Mouse (Mus musculus): Measurements from ENCODE around the gene Nfyb. TPM values are rescaled to one million over a fixed set of nuclear protein-coding genes. Genes with fewer than 3 reads are reported as not detected.

Nfyb gene
- polyA plus RNA-seq, 1 experiment, result 114 TPM

DNA sequence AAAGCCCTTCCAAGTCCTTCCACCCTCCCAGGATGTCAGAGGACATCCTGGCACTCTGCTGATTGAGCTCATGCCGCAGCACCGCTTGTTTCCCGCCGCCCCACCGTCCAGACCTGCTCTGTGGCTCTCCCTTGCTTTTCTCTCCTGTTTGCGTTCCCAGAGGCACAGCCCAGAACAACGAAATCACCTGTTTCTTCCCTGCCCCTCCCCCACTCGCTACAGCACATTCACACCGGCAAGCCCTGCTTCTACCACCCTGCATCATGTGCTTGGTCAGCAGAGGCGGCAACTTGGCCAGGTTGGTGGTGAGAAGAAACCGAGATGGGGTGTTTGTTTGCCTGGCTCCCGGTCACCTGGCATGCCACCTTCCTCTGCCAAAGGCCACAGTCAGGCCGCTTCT, 13.9 kb upstream of the Nfyb start:
- peak overlapping the region; percentile 45 for H3K27ac ChIP-seq (ENCODE audit: insufficient read depth, low read length)
- peaks cover 5% of the 10 kb centered on the region for H3K4me1 ChIP-seq (ENCODE audit: control insufficient read depth, insufficient read depth, low read length)
- H3K4me3 ChIP-seq (ENCODE audit: low read depth, low read length), result peak overlapping the region; percentile 4
- TF ChIP-seq POLR2A (IDR thresholded peaks at IDR 0.05; ENCODE audit: insufficient read depth, low read length), result peak; percentile 25
- TF ChIP-seq CTCF (IDR thresholded peaks at IDR 0.05; ENCODE audit: low read depth, low read length), result no peak
- peak; percentile 88 for TF ChIP-seq EP300 (IDR thresholded peaks at IDR 0.05; ENCODE audit: insufficient read depth, low read depth, low read length)
- H3K27me3 ChIP-seq (ENCODE audit: control insufficient read depth, insufficient read depth, low read length, poor library complexity, severe bottlenecking), result no peaks in the 10 kb centered on the region
- H3K36me3 ChIP-seq (ENCODE audit: control insufficient read depth, insufficient read depth, low read length, poor library complexity, severe bottlenecking), result no peaks in the 10 kb centered on the region
- H3K9ac ChIP-seq (ENCODE audit: low read depth, poor library complexity, severe bottlenecking), result peak overlapping the region; percentile 11
- H3K9me3 ChIP-seq (replicated peaks; ENCODE audit: control insufficient read depth, insufficient read depth, low read length, poor library complexity, severe bottlenecking), result no peaks in the 10 kb centered on the region

DNA sequence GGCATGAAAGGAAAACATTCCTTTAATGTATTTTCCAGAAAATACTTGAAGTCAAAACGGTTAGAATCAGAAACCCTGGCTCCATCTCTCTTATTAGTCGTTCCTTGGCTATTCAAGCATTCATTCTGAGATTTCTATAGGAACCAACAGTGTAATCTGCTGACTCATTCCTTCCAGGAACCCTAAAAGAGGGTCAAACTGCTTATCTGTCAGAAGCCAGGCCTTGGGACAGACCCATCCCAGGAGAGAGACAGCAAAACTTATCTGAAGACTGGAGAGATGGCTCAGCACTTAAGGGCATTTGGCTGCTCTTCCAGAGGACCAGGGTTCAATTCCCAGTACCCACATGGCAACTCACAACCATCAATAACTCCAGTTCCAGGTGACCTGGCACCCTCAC, 13.1 kb upstream of the Nfyb start:
- Histone ChIP-seq H3K4me3 (ENCODE audit: low read depth, low read length) (no peak overlapping the region), H3K27ac (ENCODE audit: insufficient read depth, low read length) (peak overlapping the region; percentile 45)
- TF ChIP-seq EP300 (IDR thresholded peaks at IDR 0.05; ENCODE audit: insufficient read depth, low read depth, low read length), result no peak
- no peak for TF ChIP-seq CTCF (IDR thresholded peaks at IDR 0.05; ENCODE audit: low read depth, low read length)
- TF ChIP-seq POLR2A (IDR thresholded peaks at IDR 0.05; ENCODE audit: insufficient read depth, low read length), result no peak

DNA sequence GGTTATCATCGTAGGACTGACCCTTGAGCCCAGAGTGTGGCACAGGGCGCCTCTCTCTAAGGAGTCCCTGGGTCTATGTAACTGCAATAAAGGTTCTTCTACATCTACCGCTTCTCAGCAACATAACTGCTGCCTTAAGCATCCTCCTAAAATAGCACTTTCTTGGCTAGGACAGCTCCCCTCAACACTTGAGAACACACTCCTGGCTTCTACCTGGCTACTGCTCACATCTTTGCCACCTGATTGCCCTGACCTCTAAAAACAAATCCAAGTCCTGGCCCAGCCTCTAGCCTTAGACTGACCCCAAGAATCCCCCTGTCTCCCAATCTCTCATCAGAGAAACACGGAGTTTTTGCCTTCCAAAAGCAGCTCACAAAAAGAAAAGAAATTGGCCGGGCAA, 10.9 kb upstream of the Nfyb start:
- no peak for TF ChIP-seq POLR2A (IDR thresholded peaks at IDR 0.05; ENCODE audit: insufficient read depth, low read length)
- no peak for TF ChIP-seq EP300 (IDR thresholded peaks at IDR 0.05; ENCODE audit: insufficient read depth, low read depth, low read length)
- TF ChIP-seq CTCF (IDR thresholded peaks at IDR 0.05; ENCODE audit: low read depth, low read length), result no peak
- H3K9ac ChIP-seq (ENCODE audit: low read depth, poor library complexity, severe bottlenecking), result no peak overlapping the region
- no peaks in the 10 kb centered on the region for H3K36me3 ChIP-seq (ENCODE audit: control insufficient read depth, insufficient read depth, low read length, poor library complexity, severe bottlenecking)
- H3K27me3 ChIP-seq (ENCODE audit: control insufficient read depth, insufficient read depth, low read length, poor library complexity, severe bottlenecking), result no peaks in the 10 kb centered on the region
- peaks cover 5% of the 10 kb centered on the region for H3K4me1 ChIP-seq (ENCODE audit: control insufficient read depth, insufficient read depth, low read length)
- H3K27ac ChIP-seq (ENCODE audit: insufficient read depth, low read length), result no peak overlapping the region
- no peak overlapping the region for H3K4me3 ChIP-seq (ENCODE audit: low read depth, low read length)
- no peaks in the 10 kb centered on the region for H3K9me3 ChIP-seq (replicated peaks; ENCODE audit: control insufficient read depth, insufficient read depth, low read length, poor library complexity, severe bottlenecking)

More for the DNA sequence above, 13.1 kb upstream of the Nfyb start:
- no peaks in the 10 kb centered on the region for H3K36me3 ChIP-seq (ENCODE audit: control insufficient read depth, insufficient read depth, low read length, poor library complexity, severe bottlenecking)
- H3K4me1 ChIP-seq (ENCODE audit: control insufficient read depth, insufficient read depth, low read length), result peaks cover 5% of the 10 kb centered on the region
- no peaks in the 10 kb centered on the region for H3K9me3 ChIP-seq (replicated peaks; ENCODE audit: control insufficient read depth, insufficient read depth, low read length, poor library complexity, severe bottlenecking)
- H3K27me3 ChIP-seq (ENCODE audit: control insufficient read depth, insufficient read depth, low read length, poor library complexity, severe bottlenecking), result no peaks in the 10 kb centered on the region
- peak overlapping the region; percentile 11 for H3K9ac ChIP-seq (ENCODE audit: low read depth, poor library complexity, severe bottlenecking)

DNA sequence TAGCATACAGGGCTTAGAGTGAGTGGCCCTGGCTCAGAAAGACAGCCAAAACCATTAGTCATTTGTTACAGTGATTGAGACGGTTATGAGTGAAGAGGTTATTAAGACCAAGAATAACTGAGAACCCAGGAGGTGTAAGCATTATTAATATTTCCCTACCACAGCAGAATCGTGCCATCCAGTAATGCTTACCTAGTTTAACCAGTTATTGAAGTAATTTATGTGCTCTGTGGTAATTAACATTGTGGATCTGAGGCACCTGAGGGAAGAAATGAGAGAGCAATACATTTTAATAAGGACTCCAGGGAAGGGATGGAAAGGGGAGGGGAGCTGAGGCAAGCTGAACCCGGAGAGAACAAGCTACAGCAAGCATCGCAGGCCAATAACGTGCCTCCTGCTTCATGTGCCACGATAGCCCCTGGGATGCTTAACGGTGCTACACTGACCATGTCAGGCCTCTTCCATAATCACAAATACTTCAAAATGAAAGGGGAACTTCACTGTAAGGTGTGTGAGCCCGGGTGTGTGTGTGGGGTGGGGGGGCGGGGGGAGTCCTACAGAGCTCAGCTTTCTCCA, 7.7 kb upstream of the Nfyb start:
- H3K9ac ChIP-seq (ENCODE audit: low read depth, poor library complexity, severe bottlenecking), result peak overlapping the region; percentile 66
- no peak for TF ChIP-seq EP300 (IDR thresholded peaks at IDR 0.05; ENCODE audit: insufficient read depth, low read depth, low read length)
- TF ChIP-seq POLR2A (IDR thresholded peaks at IDR 0.05; ENCODE audit: insufficient read depth, low read length), result no peak
- TF ChIP-seq CTCF (IDR thresholded peaks at IDR 0.05; ENCODE audit: low read depth, low read length), result no peak
- H3K27ac ChIP-seq (ENCODE audit: insufficient read depth, low read length), result peak overlapping the region; percentile 17
- no peaks in the 10 kb centered on the region for H3K27me3 ChIP-seq (ENCODE audit: control insufficient read depth, insufficient read depth, low read length, poor library complexity, severe bottlenecking)
- peak overlapping the region; percentile 90 for H3K4me3 ChIP-seq (ENCODE audit: low read depth, low read length)
- no peaks in the 10 kb centered on the region for H3K36me3 ChIP-seq (ENCODE audit: control insufficient read depth, insufficient read depth, low read length, poor library complexity, severe bottlenecking)
- peaks cover 5% of the 10 kb centered on the region for H3K4me1 ChIP-seq (ENCODE audit: control insufficient read depth, insufficient read depth, low read length)
- no peaks in the 10 kb centered on the region for H3K9me3 ChIP-seq (replicated peaks; ENCODE audit: control insufficient read depth, insufficient read depth, low read length, poor library complexity, severe bottlenecking)

DNA sequence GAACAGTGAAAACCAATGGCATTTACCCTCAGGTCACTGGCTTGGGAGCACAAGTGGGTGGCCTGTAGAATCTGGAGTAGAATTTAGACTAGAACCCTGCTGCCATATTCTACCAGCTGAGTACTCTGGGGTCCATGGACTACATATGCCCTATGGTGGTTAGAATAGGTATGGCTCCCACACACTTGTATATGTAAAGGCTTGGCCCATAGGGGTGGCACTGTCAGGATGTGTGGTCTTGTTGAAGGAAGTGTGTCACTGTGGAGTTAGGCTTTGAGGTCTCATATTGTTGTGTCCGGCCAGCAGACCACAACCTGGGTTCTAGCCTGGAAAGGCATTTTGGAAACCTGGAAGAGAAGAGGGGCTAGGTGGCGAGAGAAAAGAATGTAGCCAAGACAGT, 6.8 kb upstream of the Nfyb start:
- TF ChIP-seq CTCF (IDR thresholded peaks at IDR 0.05; ENCODE audit: low read depth, low read length) (no peak), POLR2A (IDR thresholded peaks at IDR 0.05; ENCODE audit: insufficient read depth, low read length) (no peak), EP300 (IDR thresholded peaks at IDR 0.05; ENCODE audit: insufficient read depth, low read depth, low read length) (no peak)
- peaks cover 2% of the 10 kb centered on the region for H3K4me1 ChIP-seq (ENCODE audit: control insufficient read depth, insufficient read depth, low read length)
- H3K9ac ChIP-seq (ENCODE audit: low read depth, poor library complexity, severe bottlenecking), result no peak overlapping the region
- no peaks in the 10 kb centered on the region for H3K9me3 ChIP-seq (replicated peaks; ENCODE audit: control insufficient read depth, insufficient read depth, low read length, poor library complexity, severe bottlenecking)
- H3K27me3 ChIP-seq (ENCODE audit: control insufficient read depth, insufficient read depth, low read length, poor library complexity, severe bottlenecking), result no peaks in the 10 kb centered on the region
- no peak overlapping the region for H3K4me3 ChIP-seq (ENCODE audit: low read depth, low read length)
- H3K27ac ChIP-seq (ENCODE audit: insufficient read depth, low read length), result 0 out of 2 replicates have a peak overlapping the region, but pooled peaks have one; percentile 47
- H3K36me3 ChIP-seq (ENCODE audit: control insufficient read depth, insufficient read depth, low read length, poor library complexity, severe bottlenecking), result no peaks in the 10 kb centered on the region

DNA sequence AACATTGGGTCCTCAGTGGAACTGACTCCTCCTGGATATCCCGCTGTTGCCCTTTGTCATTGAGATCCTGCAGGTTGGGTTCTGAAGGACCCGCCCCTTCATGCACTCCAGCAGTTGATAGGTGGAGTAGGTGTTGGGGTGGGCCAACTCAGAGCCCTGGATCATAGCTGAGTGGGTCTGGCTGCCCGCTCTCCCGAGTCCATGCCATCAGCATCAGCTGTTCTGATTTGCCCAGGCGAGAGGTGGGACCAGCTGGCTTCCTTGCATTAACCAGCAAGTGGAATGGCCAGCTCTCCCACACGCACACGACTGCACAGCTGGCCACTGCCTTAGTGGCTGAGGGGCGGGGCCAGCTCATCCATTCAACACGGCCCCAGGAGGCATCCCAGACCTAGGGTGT, 5.0 kb upstream of the Nfyb start:
- Histone ChIP-seq H3K4me1 (ENCODE audit: control insufficient read depth, insufficient read depth, low read length) (peaks cover 2% of the 10 kb centered on the region), H3K27ac (ENCODE audit: insufficient read depth, low read length) (no peak overlapping the region; the same call in 1 of the 2 replicates), H3K4me3 (ENCODE audit: low read depth, low read length) (peak overlapping the region; percentile 22; the same call in 1 of the 2 replicates), H3K9ac (ENCODE audit: low read depth, poor library complexity, severe bottlenecking) (no peak overlapping the region), H3K27me3 (ENCODE audit: control insufficient read depth, insufficient read depth, low read length, poor library complexity, severe bottlenecking) (no peaks in the 10 kb centered on the region), H3K36me3 (ENCODE audit: control insufficient read depth, insufficient read depth, low read length, poor library complexity, severe bottlenecking) (no peaks in the 10 kb centered on the region), H3K9me3 (replicated peaks; ENCODE audit: control insufficient read depth, insufficient read depth, low read length, poor library complexity, severe bottlenecking) (no peaks in the 10 kb centered on the region)
- TF ChIP-seq POLR2A (IDR thresholded peaks at IDR 0.05; ENCODE audit: insufficient read depth, low read length) (no peak), EP300 (IDR thresholded peaks at IDR 0.05; ENCODE audit: insufficient read depth, low read depth, low read length) (0 out of 2 replicates have a peak, but pooled peaks have one; percentile 8)

Measured in ES-Bruce4 (cell line).